ENCODE assay signal across 9 mouse cellular contexts in the genomic region with DNA sequence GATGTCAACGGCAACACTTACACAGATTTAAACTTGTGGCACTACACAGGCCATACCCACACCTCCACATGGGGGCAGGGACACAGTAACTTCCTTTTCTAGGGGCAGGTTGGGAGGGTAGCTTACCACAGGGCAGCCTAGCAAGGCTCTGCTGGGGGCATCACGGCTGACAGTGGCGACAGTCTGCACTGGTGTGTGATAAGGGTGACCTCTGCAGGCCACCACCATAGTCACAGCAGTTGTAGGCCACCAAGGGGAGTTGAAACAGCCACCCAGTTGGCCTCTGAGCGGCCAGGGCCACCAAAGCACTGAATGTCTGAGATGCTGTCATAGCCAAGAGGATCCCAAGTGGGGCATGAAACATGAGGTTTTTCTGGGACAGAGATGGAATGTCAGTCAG. TPM values are rescaled to one million over a fixed set of nuclear protein-coding genes. Genes with fewer than 3 reads are reported as not detected.
A peak's percentile ranks its signal among the peaks of the same experiment; 100 is the strongest.
DNase-seq lines count a peak whose midpoint lies in the region; ATAC-seq and TF ChIP-seq lines count a peak whose summit lies in the region.
"Had no signal": no experiment of that assay in that cellular context is flagged by ENCODE, and none has a peak within 500 bp of the region (broad histone marks: within the 10 kb centered on the region; RNA-seq: fewer than 3 reads in every experiment).

No protein-coding gene starts in this region.

- no peak overlapping the region for H3K27ac ChIP-seq in forebrain, embryonic 11.5 days (ENCODE audit: low read depth, low read length)
- no peak overlapping the region for H3K27ac ChIP-seq in forebrain, embryonic 16.5 days (ENCODE audit: low read length)
- H3K27ac ChIP-seq in midbrain, embryonic 16.5 days (ENCODE audit: low read length): no peak overlapping the region

- H3K27me3 ChIP-seq in forebrain, embryonic 11.5 days (ENCODE audit: control insufficient read depth, insufficient read depth, low read length): no peaks in the 10 kb centered on the region
- no peaks in the 10 kb centered on the region for H3K27me3 ChIP-seq in forebrain, embryonic 16.5 days (replicated peaks; ENCODE audit: control insufficient read depth, insufficient read depth, low read length)
- no peaks in the 10 kb centered on the region for H3K27me3 ChIP-seq in midbrain, embryonic 16.5 days (ENCODE audit: control insufficient read depth, insufficient read depth, low read depth, low read length)

- peak; percentile 71 for DNase-seq in forebrain, embryonic 11.5 days (ENCODE audit: low spot score)
- peak; percentile 76 to 80 for DNase-seq in B cell, adult 2 months
- peak; percentile 60 for DNase-seq in brain, embryonic 14.5 days (ENCODE audit: low read depth)
- DNase-seq in gastrocnemius, postnatal 25 days: peak; percentile 57
- DNase-seq in kidney, postnatal 4 days: peak; percentile 70 to 76
- DNase-seq in thymus, postnatal 25 days: peak; percentile 81

- WGBS in forebrain, embryonic 11.5 days: 22% methylated on average over 4 of the region's 4 CpGs
- 17% methylated on average over 4 of the region's 4 CpGs for WGBS in forebrain, embryonic 16.5 days
- WGBS in midbrain, embryonic 16.5 days: 19% methylated on average over 4 of the region's 4 CpGs

- peak; percentile 51 for ATAC-seq in forebrain, embryonic 11.5 days (replicated peaks; ENCODE audit: low FRiP score)
- no peak; the same call in 1 of the 2 replicates for ATAC-seq in forebrain, embryonic 16.5 days
- ATAC-seq in midbrain, embryonic 16.5 days: 0 out of 2 replicates have a peak, but pooled peaks have one; percentile 56

- no peaks in the 10 kb centered on the region for H3K36me3 ChIP-seq in forebrain, embryonic 11.5 days (ENCODE audit: control insufficient read depth, insufficient read depth, low read length)
- H3K36me3 ChIP-seq in forebrain, embryonic 16.5 days (ENCODE audit: control insufficient read depth, insufficient read depth): no peaks in the 10 kb centered on the region
- H3K36me3 ChIP-seq in midbrain, embryonic 16.5 days (ENCODE audit: control insufficient read depth, insufficient read depth, low read length): no peaks in the 10 kb centered on the region

- H3K9ac ChIP-seq in forebrain, embryonic 11.5 days (ENCODE audit: low read length): no peak overlapping the region
- H3K9ac ChIP-seq in forebrain, embryonic 16.5 days (replicated peaks; ENCODE audit: low read depth, low read length): no peak overlapping the region
- H3K9ac ChIP-seq in midbrain, embryonic 16.5 days (ENCODE audit: low read depth, low read length): no peak overlapping the region

- peak; percentile 64 for TF ChIP-seq CTCF in brain, embryonic 14.5 days (IDR thresholded peaks at IDR 0.05; ENCODE audit: borderline replicate concordance, extremely low read depth, insufficient read depth, insufficient read length)

- no peaks in the 10 kb centered on the region for H3K9me3 ChIP-seq in forebrain, embryonic 11.5 days (ENCODE audit: control insufficient read depth, low read length)
- no peaks in the 10 kb centered on the region for H3K9me3 ChIP-seq in forebrain, embryonic 16.5 days (ENCODE audit: control insufficient read depth, low read length)
- H3K9me3 ChIP-seq in midbrain, embryonic 16.5 days (replicated peaks; ENCODE audit: control insufficient read depth, low read length, poor library complexity, severe bottlenecking): no peaks in the 10 kb centered on the region

- H3K4me3 ChIP-seq in forebrain, embryonic 11.5 days (ENCODE audit: low read depth, low read length): no peak overlapping the region
- H3K4me3 ChIP-seq in forebrain, embryonic 16.5 days (replicated peaks; ENCODE audit: low read length): no peak overlapping the region
- H3K4me3 ChIP-seq in midbrain, embryonic 16.5 days (ENCODE audit: low read depth, low read length): no peak overlapping the region

- no peak overlapping the region for H3K4me2 ChIP-seq in forebrain, embryonic 11.5 days (ENCODE audit: low read depth, low read length, severe bottlenecking)
- no peak overlapping the region for H3K4me2 ChIP-seq in forebrain, embryonic 16.5 days (ENCODE audit: low read length)
- no peak overlapping the region for H3K4me2 ChIP-seq in midbrain, embryonic 16.5 days (ENCODE audit: low read length)

- TF ChIP-seq POLR2A in brain, embryonic 14.5 days (IDR thresholded peaks at IDR 0.05; ENCODE audit: borderline replicate concordance, extremely low read depth, insufficient read depth, insufficient read length, poor library complexity, severe bottlenecking): no peak

- peaks cover 3% of the 10 kb centered on the region; the same call in 1 of the 2 replicates for H3K4me1 ChIP-seq in forebrain, embryonic 11.5 days (replicated peaks; ENCODE audit: control insufficient read depth, insufficient read depth, low read length)
- 0 out of 2 replicates have a peak, but pooled peaks cover 3% of the 10 kb centered on the region for H3K4me1 ChIP-seq in forebrain, embryonic 16.5 days (replicated peaks; ENCODE audit: control insufficient read depth, insufficient read depth, low read length)
- no peaks in the 10 kb centered on the region for H3K4me1 ChIP-seq in midbrain, embryonic 16.5 days (ENCODE audit: control insufficient read depth, insufficient read depth, low read length)

RNA-seq across cellular contexts. Expression of a gene that starts 13.6 kb away (rescaled TPM):
- 58.4 and 63.7 TPM in 2 replicates for polyA plus RNA-seq in forebrain, embryonic 11.5 days (2014; fragmentation: Nextera tagmentation; extraction: Ambion mirVana)
- 59.5 and 61.7 TPM in 2 replicates for polyA plus RNA-seq in forebrain, embryonic 16.5 days (2015; fragmentation: Nextera tagmentation; extraction: Ambion mirVana)
- 139 and 192 TPM in 2 replicates for polyA plus RNA-seq in brain, embryonic 14.5 days (2012; rRNA removed)
- total RNA-seq in gastrocnemius, postnatal 25 days (2021): 10 to 100 TPM; 42.3 to 67.2 TPM
- 62.0 and 64.4 TPM in 2 replicates for polyA plus RNA-seq in midbrain, embryonic 16.5 days (2015; fragmentation: Nextera tagmentation; extraction: Ambion mirVana)

RNA-seq across cellular contexts. Expression of a gene that starts 20.2 kb away (rescaled TPM):
- polyA plus RNA-seq in forebrain, embryonic 11.5 days (2014; fragmentation: Nextera tagmentation; extraction: Ambion mirVana): not detected in 2 replicates
- polyA plus RNA-seq in forebrain, embryonic 16.5 days (2015; fragmentation: Nextera tagmentation; extraction: Ambion mirVana): not detected in 2 replicates
- not detected in 2 replicates for polyA plus RNA-seq in brain, embryonic 14.5 days (2012; rRNA removed)
- total RNA-seq in gastrocnemius, postnatal 25 days (2021): not detected
- 0.30 TPM in 1 of 2 replicates, not detected in the other for polyA plus RNA-seq in midbrain, embryonic 16.5 days (2015; fragmentation: Nextera tagmentation; extraction: Ambion mirVana)
- total RNA-seq: layer of hippocampus, adult 8-10 months had no signal

RNA-seq across cellular contexts. Expression of a gene that starts 38.0 kb away (rescaled TPM):
- 6.0 and 8.9 TPM in 2 replicates for polyA plus RNA-seq in forebrain, embryonic 11.5 days (2014; fragmentation: Nextera tagmentation; extraction: Ambion mirVana)
- 3.7 and 4.0 TPM in 2 replicates for polyA plus RNA-seq in forebrain, embryonic 16.5 days (2015; fragmentation: Nextera tagmentation; extraction: Ambion mirVana)
- 5.5 and 6.1 TPM in 2 replicates for polyA plus RNA-seq in brain, embryonic 14.5 days (2012; rRNA removed)
- total RNA-seq in gastrocnemius, postnatal 25 days (2021): 10 to 100 TPM in 1 of 2 experiments, 1 to 10 TPM in 1; 3.0 to 14.6 TPM
- 4.0 and 4.1 TPM in 2 replicates for polyA plus RNA-seq in midbrain, embryonic 16.5 days (2015; fragmentation: Nextera tagmentation; extraction: Ambion mirVana)

RNA-seq across cellular contexts. Expression of a gene that starts 49.8 kb away (rescaled TPM):
- polyA plus RNA-seq in forebrain, embryonic 11.5 days (2014; fragmentation: Nextera tagmentation; extraction: Ambion mirVana): 68.3 and 70.9 TPM in 2 replicates
- polyA plus RNA-seq in forebrain, embryonic 16.5 days (2015; fragmentation: Nextera tagmentation; extraction: Ambion mirVana): 20.2 and 23.6 TPM in 2 replicates
- polyA plus RNA-seq in brain, embryonic 14.5 days (2012; rRNA removed): 30.5 and 42.4 TPM in 2 replicates
- 1 to 10 TPM; 7.0 to 9.2 TPM for total RNA-seq in gastrocnemius, postnatal 25 days (2021)
- polyA plus RNA-seq in midbrain, embryonic 16.5 days (2015; fragmentation: Nextera tagmentation; extraction: Ambion mirVana): 10.7 and 11.4 TPM in 2 replicates
